In the genomic region with DNA sequence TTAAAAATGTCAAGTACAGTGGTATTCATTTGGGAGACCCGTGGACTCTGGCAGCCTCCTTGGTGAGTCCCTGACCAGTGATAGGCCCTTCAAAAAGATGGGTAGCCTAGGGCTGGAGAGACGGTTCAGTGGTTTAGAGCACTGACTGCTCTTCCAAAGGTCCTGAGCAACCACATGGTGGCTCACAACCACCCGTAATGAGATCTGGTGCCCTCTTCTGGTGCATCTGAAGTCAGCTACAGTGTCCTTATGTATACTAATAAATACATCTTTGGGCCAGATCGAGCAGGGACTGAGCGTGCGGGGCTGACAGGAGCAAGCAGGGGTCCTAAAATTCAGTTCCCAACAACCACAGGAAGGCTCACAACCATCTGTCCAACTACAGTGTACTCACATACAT, we compare ENCODE assay signal across 9 mouse cellular contexts. TPM values are rescaled to one million over a fixed set of nuclear protein-coding genes. Genes with fewer than 3 reads are reported as not detected.
DNase-seq lines count a peak whose midpoint lies in the region; ATAC-seq lines count a peak whose summit lies in the region.
"Had no signal": no experiment of that assay in that cellular context is flagged by ENCODE, and none has a peak within 500 bp of the region (broad histone marks: within the 10 kb centered on the region; RNA-seq: fewer than 3 reads in every experiment).

No protein-coding gene starts in this region.

- no peak overlapping the region for H3K27ac ChIP-seq in heart, embryonic 11.5 days (ENCODE audit: low read depth, low read length)
- H3K27ac ChIP-seq in forebrain, embryonic 13.5 days: no peak overlapping the region
- H3K27ac ChIP-seq: macrophage had no signal

- H3K36me3 ChIP-seq in heart, embryonic 11.5 days (ENCODE audit: control insufficient read depth, insufficient read depth, low read length): no peaks in the 10 kb centered on the region
- no peaks in the 10 kb centered on the region for H3K36me3 ChIP-seq in forebrain, embryonic 13.5 days (ENCODE audit: poor library complexity, severe bottlenecking)

- peak; percentile 44 for DNase-seq in heart, postnatal 4 days
- peak; percentile 48 to 53 for DNase-seq in cerebellum, postnatal 36 days
- peak; percentile 57 for DNase-seq in lung, postnatal 25 days (ENCODE audit: low spot score)
- no peak for DNase-seq in frontal cortex, postnatal 10 days (ENCODE audit: low spot score in 2 of 2)

- 44% methylated on average over 6 of the region's 6 CpGs for WGBS in heart, embryonic 11.5 days (ENCODE audit: insufficient replicate concordance)
- 36% methylated on average over 6 of the region's 6 CpGs for WGBS in forebrain, embryonic 13.5 days

- no peak overlapping the region for H3K9ac ChIP-seq in heart, embryonic 11.5 days (ENCODE audit: low read depth, low read length)
- H3K9ac ChIP-seq in forebrain, embryonic 13.5 days: no peak overlapping the region

- H3K4me2 ChIP-seq in heart, embryonic 11.5 days: no peak overlapping the region
- no peak overlapping the region for H3K4me2 ChIP-seq in forebrain, embryonic 13.5 days

- no peaks in the 10 kb centered on the region for H3K27me3 ChIP-seq in heart, embryonic 11.5 days (ENCODE audit: control insufficient read depth, insufficient read depth, low read length)
- H3K27me3 ChIP-seq in forebrain, embryonic 13.5 days: no peaks in the 10 kb centered on the region

- H3K4me3 ChIP-seq in heart, embryonic 11.5 days (ENCODE audit: low read depth, low read length): no peak overlapping the region
- no peak overlapping the region for H3K4me3 ChIP-seq in forebrain, embryonic 13.5 days

- peaks cover 2% of the 10 kb centered on the region; the same call in 1 of the 2 replicates for H3K4me1 ChIP-seq in heart, embryonic 11.5 days (ENCODE audit: control insufficient read depth, insufficient read depth, low read length)
- H3K4me1 ChIP-seq in forebrain, embryonic 13.5 days: no peaks in the 10 kb centered on the region

- no peak for ATAC-seq in heart, embryonic 11.5 days (replicated peaks; ENCODE audit: insufficient number of reproducible peaks, low FRiP score, low TSS enrichment)
- ATAC-seq in CD4-positive, CD25-positive, alpha-beta regulatory T cell, adult 4 months: peak; percentile 39
- ATAC-seq in forebrain, embryonic 13.5 days: no peak
- ATAC-seq in erythroid progenitor cell, adult 5-6 weeks (replicated peaks; ENCODE audit: low FRiP score, poor library complexity, severe bottlenecking): no peak

- H3K9me3 ChIP-seq in heart, embryonic 11.5 days (replicated peaks; ENCODE audit: control insufficient read depth, low read length): no peaks in the 10 kb centered on the region
- H3K9me3 ChIP-seq in forebrain, embryonic 13.5 days (replicated peaks): no peaks in the 10 kb centered on the region

RNA-seq across cellular contexts. Expression of a gene that starts 13.0 kb away (rescaled TPM):
- under 1 TPM in 1 of 2 experiments, not detected in 1; 0.25 TPM for total RNA-seq in heart, postnatal 4 days (2021)
- 0.76 and 1.4 TPM in 2 replicates for polyA plus RNA-seq in heart, embryonic 11.5 days (2014; fragmentation: Nextera tagmentation; extraction: Ambion mirVana)
- polyA plus RNA-seq in CD4-positive, CD25-positive, alpha-beta regulatory T cell, adult 4 months (2017; shearing (Covaris generic)): not detected
- polyA plus RNA-seq in forebrain, embryonic 13.5 days (2015; fragmentation: Nextera tagmentation; extraction: Ambion mirVana): 2.1 and 2.7 TPM in 2 replicates
- total RNA-seq in erythroid progenitor cell, adult 5-6 weeks (2015; ENCODE audit: low replicate concordance): not detected in 2 replicates
- total RNA-seq in erythroid progenitor cell, adult 5-6 weeks (2017; ENCODE audit: low replicate concordance): 0.77 TPM in 1 of 2 replicates, not detected in the other

RNA-seq across cellular contexts. Expression of a gene that starts 13.0 kb away (rescaled TPM):
- total RNA-seq in heart, postnatal 4 days (2021): not detected
- 0.13 TPM in 1 of 2 replicates, not detected in the other for polyA plus RNA-seq in heart, embryonic 11.5 days (2014; fragmentation: Nextera tagmentation; extraction: Ambion mirVana)
- polyA plus RNA-seq in CD4-positive, CD25-positive, alpha-beta regulatory T cell, adult 4 months (2017; shearing (Covaris generic)): not detected
- not detected in 2 replicates for polyA plus RNA-seq in forebrain, embryonic 13.5 days (2015; fragmentation: Nextera tagmentation; extraction: Ambion mirVana)
- not detected in 2 replicates for total RNA-seq in erythroid progenitor cell, adult 5-6 weeks (2015; ENCODE audit: low replicate concordance)
- not detected in 2 replicates for total RNA-seq in erythroid progenitor cell, adult 5-6 weeks (2017; ENCODE audit: low replicate concordance)
- polyA plus RNA-seq: macrophage had no signal

RNA-seq across cellular contexts. Expression of a gene that starts 13.1 kb away (rescaled TPM):
- total RNA-seq in heart, postnatal 4 days (2021): 1 to 10 TPM in 1 of 2 experiments, under 1 TPM in 1; 0.93 to 1.1 TPM
- 3.3 and 3.7 TPM in 2 replicates for polyA plus RNA-seq in heart, embryonic 11.5 days (2014; fragmentation: Nextera tagmentation; extraction: Ambion mirVana)
- polyA plus RNA-seq in CD4-positive, CD25-positive, alpha-beta regulatory T cell, adult 4 months (2017; shearing (Covaris generic)): not detected
- polyA plus RNA-seq in forebrain, embryonic 13.5 days (2015; fragmentation: Nextera tagmentation; extraction: Ambion mirVana): 1.2 and 1.3 TPM in 2 replicates
- total RNA-seq in erythroid progenitor cell, adult 5-6 weeks (2015; ENCODE audit: low replicate concordance): not detected in 2 replicates
- total RNA-seq in erythroid progenitor cell, adult 5-6 weeks (2017; ENCODE audit: low replicate concordance): not detected in 2 replicates
- polyA plus RNA-seq: macrophage had no signal

RNA-seq across cellular contexts. Expression of a gene that starts 13.2 kb away (rescaled TPM):
- 1,000 to 10,000 TPM; 1,656 to 1,792 TPM for total RNA-seq in heart, postnatal 4 days (2021)
- polyA plus RNA-seq in heart, embryonic 11.5 days (2014; fragmentation: Nextera tagmentation; extraction: Ambion mirVana): 1,123 and 1,162 TPM in 2 replicates
- 100 to 1,000 TPM; 329 to 366 TPM for polyA plus RNA-seq in CD4-positive, CD25-positive, alpha-beta regulatory T cell, adult 4 months (2017; shearing (Covaris generic))
- 677 and 698 TPM in 2 replicates for polyA plus RNA-seq in forebrain, embryonic 13.5 days (2015; fragmentation: Nextera tagmentation; extraction: Ambion mirVana)
- total RNA-seq in erythroid progenitor cell, adult 5-6 weeks (2015; ENCODE audit: low replicate concordance): 79.2 and 113 TPM in 2 replicates
- 29.4 and 33.0 TPM in 2 replicates for total RNA-seq in erythroid progenitor cell, adult 5-6 weeks (2017; ENCODE audit: low replicate concordance)

RNA-seq across cellular contexts. Expression of a gene that starts 20.9 kb away (rescaled TPM):
- not detected for total RNA-seq in heart, postnatal 4 days (2021)
- not detected in 2 replicates for polyA plus RNA-seq in heart, embryonic 11.5 days (2014; fragmentation: Nextera tagmentation; extraction: Ambion mirVana)
- 1 to 10 TPM in 1 of 2 experiments, not detected in 1; 1.1 TPM for polyA plus RNA-seq in CD4-positive, CD25-positive, alpha-beta regulatory T cell, adult 4 months (2017; shearing (Covaris generic))
- 0.49 TPM in 1 of 2 replicates, not detected in the other for polyA plus RNA-seq in forebrain, embryonic 13.5 days (2015; fragmentation: Nextera tagmentation; extraction: Ambion mirVana)
- total RNA-seq in erythroid progenitor cell, adult 5-6 weeks (2015; ENCODE audit: low replicate concordance): not detected in 2 replicates
- not detected in 2 replicates for total RNA-seq in erythroid progenitor cell, adult 5-6 weeks (2017; ENCODE audit: low replicate concordance)
- polyA plus RNA-seq: macrophage had no signal

Comparison
In these comparisons a context has a peak if more than half of its experiments do, and no peak if none do; other contexts are left out.
1. DNase-seq: peak in heart, postnatal 4 days (single experiment), cerebellum, postnatal 36 days (2 of 2) and lung, postnatal 25 days (single experiment); none in frontal cortex, postnatal 10 days (0 of 2).